Mouse (Mus musculus): Measurements from ENCODE around the gene Slc25a11. TPM values are rescaled to one million over a fixed set of nuclear protein-coding genes. Genes with fewer than 3 reads are reported as not detected.

The Slc25a11 gene
- polyA plus RNA-seq, 1 experiment = 184 TPM

DNA sequence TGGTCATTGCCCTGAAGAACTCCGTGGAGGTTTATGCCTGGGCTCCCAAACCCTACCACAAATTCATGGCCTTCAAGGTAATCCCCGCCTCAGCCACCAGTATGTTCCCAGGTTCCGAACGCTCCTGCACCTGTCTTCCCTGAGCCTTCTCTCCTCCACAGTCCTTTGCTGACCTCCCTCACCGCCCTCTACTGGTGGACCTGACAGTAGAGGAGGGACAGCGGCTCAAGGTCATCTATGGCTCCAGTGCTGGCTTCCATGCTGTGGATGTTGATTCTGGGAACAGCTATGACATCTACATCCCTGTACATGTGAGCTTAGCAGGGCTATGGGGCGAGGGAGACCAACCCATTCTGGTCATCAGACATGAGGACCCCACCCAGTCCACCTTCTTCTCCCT, 34.8 kb downstream of the Slc25a11 start:
- no peak overlapping the region for H3K27ac ChIP-seq (ENCODE audit: insufficient read depth, low read length)

GRCm38 (mm10) chr11:70610752-70611151, 36.5 kb downstream of the Slc25a11 start:
- DNase-seq = no peak
- Histone ChIP-seq H3K27me3 (ENCODE audit: control insufficient read depth, insufficient read depth, low read length) (no peaks in the 10 kb centered on the region), H3K4me1 (ENCODE audit: control insufficient read depth, insufficient read depth, low read length) (peaks cover 3% of the 10 kb centered on the region; the same call in 1 of the 2 replicates), H3K4me3 (replicated peaks; ENCODE audit: insufficient read depth, low read depth, low read length) (no peak overlapping the region), H3K27ac (ENCODE audit: insufficient read depth, low read length) (no peak overlapping the region)
- TF ChIP-seq POLR2A (IDR thresholded peaks at IDR 0.05; ENCODE audit: borderline replicate concordance, insufficient read depth, low read length) (no peak), CTCF (IDR thresholded peaks at IDR 0.05; ENCODE audit: borderline replicate concordance, insufficient read depth, low read depth, low read length) (peak; percentile 9; the same call in 1 of the 2 replicates)
- WGBS = 77% methylated on average over 4 of the region's 4 CpGs

More for the DNA sequence above, 34.8 kb downstream of the Slc25a11 start:
- Histone ChIP-seq H3K4me3 (replicated peaks; ENCODE audit: insufficient read depth, low read depth, low read length) (no peak overlapping the region), H3K4me1 (ENCODE audit: control insufficient read depth, insufficient read depth, low read length) (peaks cover 4% of the 10 kb centered on the region; the same call in 1 of the 2 replicates), H3K27me3 (ENCODE audit: control insufficient read depth, insufficient read depth, low read length) (no peaks in the 10 kb centered on the region)
- no peak for TF ChIP-seq POLR2A (IDR thresholded peaks at IDR 0.05; ENCODE audit: borderline replicate concordance, insufficient read depth, low read length)
- TF ChIP-seq CTCF (IDR thresholded peaks at IDR 0.05; ENCODE audit: borderline replicate concordance, insufficient read depth, low read depth, low read length) = no peak
- no peak for DNase-seq
- WGBS = 71% methylated on average over 7 of the region's 7 CpGs

GRCm38 (mm10) chr11:70608381-70609066, 38.8 kb downstream of the Slc25a11 start:
- H3K4me1 ChIP-seq (ENCODE audit: control insufficient read depth, insufficient read depth, low read length) = no peaks in the 10 kb centered on the region
- no peaks in the 10 kb centered on the region for H3K27me3 ChIP-seq (ENCODE audit: control insufficient read depth, insufficient read depth, low read length)
- WGBS = 81% methylated on average over 26 of the region's 26 CpGs
- no peak for DNase-seq
- no peak overlapping the region for H3K27ac ChIP-seq (ENCODE audit: insufficient read depth, low read length)
- TF ChIP-seq POLR2A (IDR thresholded peaks at IDR 0.05; ENCODE audit: borderline replicate concordance, insufficient read depth, low read length) (no peak), CTCF (IDR thresholded peaks at IDR 0.05; ENCODE audit: borderline replicate concordance, insufficient read depth, low read depth, low read length) (peak; percentile 25; the same call in 1 of the 2 replicates)
- H3K4me3 ChIP-seq (replicated peaks; ENCODE audit: insufficient read depth, low read depth, low read length) = no peak overlapping the region

DNA sequence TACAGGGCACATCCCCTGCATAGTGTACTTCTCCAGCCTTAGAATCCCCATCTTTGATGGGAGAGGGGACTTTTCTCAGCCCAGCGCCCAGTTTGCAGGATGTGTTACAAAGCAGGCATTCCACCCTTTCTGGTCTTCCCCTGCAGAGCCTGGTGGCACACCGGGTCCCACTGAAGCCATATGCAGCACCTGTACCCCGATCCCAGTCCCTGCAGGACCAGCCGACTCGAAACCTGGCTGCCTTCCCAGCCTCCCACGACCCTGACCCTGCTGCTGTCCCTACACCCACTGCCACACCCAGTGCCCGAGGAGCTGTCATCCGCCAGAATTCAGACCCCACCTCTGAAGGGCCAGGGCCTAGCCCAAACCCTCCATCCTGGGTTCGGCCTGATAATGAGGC, 39.7 kb downstream of the Slc25a11 start:
- no peak for DNase-seq
- TF ChIP-seq CTCF (IDR thresholded peaks at IDR 0.05; ENCODE audit: borderline replicate concordance, insufficient read depth, low read depth, low read length) (no peak), POLR2A (IDR thresholded peaks at IDR 0.05; ENCODE audit: borderline replicate concordance, insufficient read depth, low read length) (no peak)
- Histone ChIP-seq H3K4me3 (replicated peaks; ENCODE audit: insufficient read depth, low read depth, low read length) (no peak overlapping the region), H3K27ac (ENCODE audit: insufficient read depth, low read length) (no peak overlapping the region), H3K27me3 (ENCODE audit: control insufficient read depth, insufficient read depth, low read length) (no peaks in the 10 kb centered on the region), H3K4me1 (ENCODE audit: control insufficient read depth, insufficient read depth, low read length) (no peaks in the 10 kb centered on the region)
- WGBS = 78% methylated on average over 9 of the region's 9 CpGs

- TF ChIP-seq POLR2A (IDR thresholded peaks at IDR 0.05; ENCODE audit: borderline replicate concordance, insufficient read depth, low read length) (no peak), CTCF (IDR thresholded peaks at IDR 0.05; ENCODE audit: borderline replicate concordance, insufficient read depth, low read depth, low read length) (no peak)
- DNase-seq = no peak
- Histone ChIP-seq H3K4me1 (ENCODE audit: control insufficient read depth, insufficient read depth, low read length) (no peaks in the 10 kb centered on the region), H3K27me3 (ENCODE audit: control insufficient read depth, insufficient read depth, low read length) (no peaks in the 10 kb centered on the region), H3K4me3 (replicated peaks; ENCODE audit: insufficient read depth, low read depth, low read length) (no peak overlapping the region), H3K27ac (ENCODE audit: insufficient read depth, low read length) (no peak overlapping the region)
- WGBS = 77% methylated on average over 12 of the region's 12 CpGs
Observed at GRCm38 (mm10) chr11:70606717-70607116, 40.6 kb downstream of the Slc25a11 start.

DNA sequence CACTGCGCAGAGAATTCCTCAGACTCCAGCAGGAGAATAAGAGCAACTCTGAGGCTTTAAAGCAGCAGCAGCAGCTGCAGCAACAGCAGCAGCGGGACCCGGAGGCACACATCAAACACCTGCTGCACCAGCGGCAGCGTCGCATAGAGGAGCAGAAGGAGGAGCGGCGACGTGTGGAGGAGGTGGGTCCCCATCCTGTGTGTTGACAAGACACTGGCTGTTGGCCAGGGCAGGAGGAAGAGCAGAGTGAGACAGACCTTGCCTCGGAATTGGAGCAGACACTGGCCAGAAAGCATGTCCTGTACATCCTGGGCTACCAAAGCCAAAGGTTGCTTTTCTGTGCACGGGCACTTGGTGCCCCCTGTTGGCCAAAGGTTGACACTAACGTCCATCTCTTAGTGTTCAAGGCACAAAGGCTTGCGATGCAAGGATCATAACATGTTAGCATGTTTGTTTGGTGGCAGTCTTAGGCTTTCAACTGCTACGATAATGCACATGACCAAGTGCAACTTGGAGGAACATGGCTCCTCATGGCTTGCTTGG, 42.2 kb downstream of the Slc25a11 start:
- DNase-seq = peak; percentile 74 to 82
- no peaks in the 10 kb centered on the region for H3K4me1 ChIP-seq (ENCODE audit: control insufficient read depth, insufficient read depth, low read length)
- H3K27me3 ChIP-seq (ENCODE audit: control insufficient read depth, insufficient read depth, low read length) = no peaks in the 10 kb centered on the region
- 29% methylated on average over 14 of the region's 14 CpGs for WGBS
- no peak overlapping the region for H3K27ac ChIP-seq (ENCODE audit: insufficient read depth, low read length)
- TF ChIP-seq POLR2A (IDR thresholded peaks at IDR 0.05; ENCODE audit: borderline replicate concordance, insufficient read depth, low read length) = no peak
- TF ChIP-seq CTCF (IDR thresholded peaks at IDR 0.05; ENCODE audit: borderline replicate concordance, insufficient read depth, low read depth, low read length) = peak; percentile 99
- no peak overlapping the region for H3K4me3 ChIP-seq (replicated peaks; ENCODE audit: insufficient read depth, low read depth, low read length)

DNA sequence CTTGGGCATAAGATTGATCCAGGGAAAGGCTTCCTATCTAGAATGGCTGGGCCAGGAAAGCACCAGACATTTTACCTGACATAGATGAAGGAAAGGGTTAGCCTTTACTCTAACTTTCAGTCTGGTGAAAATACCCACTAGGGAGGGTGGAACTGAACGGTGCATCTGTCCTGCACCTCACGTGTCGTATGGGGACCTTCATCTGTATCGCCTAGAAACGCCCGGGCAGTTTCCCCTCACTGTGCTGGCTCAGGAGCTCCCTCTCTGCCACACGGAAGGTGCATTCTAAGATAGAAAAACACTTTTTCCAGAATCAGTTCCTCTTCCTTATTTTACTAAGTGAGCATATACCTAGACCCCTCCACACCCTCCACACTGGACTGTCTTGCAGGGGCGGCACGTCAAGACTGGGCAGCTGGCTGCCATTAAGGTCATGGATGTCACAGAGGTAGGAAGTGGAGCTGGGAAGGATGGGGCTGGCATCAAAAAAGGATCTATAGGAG, 48.8 kb downstream of the Slc25a11 start:
- WGBS = 86% methylated on average over 9 of the region's 9 CpGs
- H3K27ac ChIP-seq (ENCODE audit: insufficient read depth, low read length) = no peak overlapping the region
- no peaks in the 10 kb centered on the region for H3K27me3 ChIP-seq (ENCODE audit: control insufficient read depth, insufficient read depth, low read length)
- H3K4me1 ChIP-seq (ENCODE audit: control insufficient read depth, insufficient read depth, low read length) = peaks cover 6% of the 10 kb centered on the region
- no peak overlapping the region for H3K4me3 ChIP-seq (replicated peaks; ENCODE audit: insufficient read depth, low read depth, low read length)
- no peak for DNase-seq
- no peak for TF ChIP-seq CTCF (IDR thresholded peaks at IDR 0.05; ENCODE audit: borderline replicate concordance, insufficient read depth, low read depth, low read length)
- no peak for TF ChIP-seq POLR2A (IDR thresholded peaks at IDR 0.05; ENCODE audit: borderline replicate concordance, insufficient read depth, low read length)

DNA sequence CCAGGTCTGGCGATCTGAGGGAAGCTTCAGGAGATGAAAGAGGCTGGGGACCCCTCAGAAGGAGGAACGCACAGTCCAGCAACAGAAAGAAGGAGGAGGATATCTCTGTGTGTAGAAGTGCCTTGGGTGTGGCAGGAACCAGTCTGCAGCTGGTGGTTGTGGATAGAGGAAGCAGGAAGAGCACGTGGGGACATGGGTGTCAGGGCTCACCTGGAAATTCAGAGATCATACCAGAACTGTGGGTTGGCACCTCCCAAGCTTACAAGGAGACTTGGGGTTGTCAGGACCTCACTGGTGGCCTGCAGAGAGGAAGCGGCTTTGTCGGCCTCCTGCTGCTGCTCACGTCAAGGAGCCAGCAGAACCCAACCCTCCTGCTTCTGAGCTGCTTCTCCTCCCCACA, 50.0 kb downstream of the Slc25a11 start:
- Histone ChIP-seq H3K27me3 (ENCODE audit: control insufficient read depth, insufficient read depth, low read length) (no peaks in the 10 kb centered on the region), H3K4me1 (ENCODE audit: control insufficient read depth, insufficient read depth, low read length) (peaks cover 6% of the 10 kb centered on the region), H3K4me3 (replicated peaks; ENCODE audit: insufficient read depth, low read depth, low read length) (no peak overlapping the region), H3K27ac (ENCODE audit: insufficient read depth, low read length) (peak overlapping the region; percentile 34; the same call in 1 of the 2 replicates)
- DNase-seq = no peak
- 78% methylated on average over 6 of the region's 6 CpGs for WGBS
- no peak for TF ChIP-seq POLR2A (IDR thresholded peaks at IDR 0.05; ENCODE audit: borderline replicate concordance, insufficient read depth, low read length)
